Mouse (Mus musculus) kidney, adult 18-20 months (tissue): ENCODE measurements at regions not wholly inside any gene's neighbourhood (a gene's known extent, or its start where the extent isn't known, plus 50 kb on each side); places are given as distances from the start of the nearest gene placed in this dataset.
A peak's percentile ranks its signal among the peaks of the same experiment; 100 is the strongest.

Experiments
- DNase-seq: peaks from one replicate; pipeline ENCODE4 v3.0.0; 2021

GRCm38 (mm10) chr11:90783537-90783936 lies 95.4 kb upstream of the Tom1l1 start:
- DNase-seq, result no peak

- DNase-seq, result peak; percentile 29
These were observed 94.8 kb upstream of the Tom1l1 start for GRCm38 (mm10) chr11:90782975-90783374.

- no peak for DNase-seq
These were observed 87.6 kb upstream of the Tom1l1 start for GRCm38 (mm10) chr11:90775752-90776151.

GRCm38 (mm10) chr11:90755981-90756380 lies 67.8 kb upstream of the Tom1l1 start:
- no peak for DNase-seq

GRCm38 (mm10) chr11:90748448-90748847 lies 60.3 kb upstream of the Tom1l1 start:
- no peak for DNase-seq

GRCm38 (mm10) chr11:90741952-90742617 lies 53.9 kb upstream of the Tom1l1 start:
- no peak for DNase-seq

- no peak for DNase-seq
These were observed 51.3 kb upstream of the Tom1l1 start for GRCm38 (mm10) chr11:90739501-90739900.

- no peak for DNase-seq
These were observed 50.6 kb upstream of the Tom1l1 start for GRCm38 (mm10) chr11:90738741-90739140.
